Mouse (Mus musculus) left cerebral cortex, adult 8-10 months (tissue): ENCODE measurements around the gene Spef1. TPM values are rescaled to one million over a fixed set of nuclear protein-coding genes. Genes with fewer than 3 reads are reported as not detected.

Experiments used
- DNase-seq, 2 experiments: peaks; one replicate each; pipeline ENCODE4 v3.0.0; 2022; ENCODE audit warnings: low spot score in 2 of 2
- total RNA-seq, 4 experiments: library from RNA; stranded (reverse); gene quantifications; 2 replicates each; pipeline ENCODE4 v1.2.4; 2022

The Spef1 gene
- total RNA-seq, 4 experiments from 2014 or later = 7.4 to 8.3 (median 8.1) TPM

DNA sequence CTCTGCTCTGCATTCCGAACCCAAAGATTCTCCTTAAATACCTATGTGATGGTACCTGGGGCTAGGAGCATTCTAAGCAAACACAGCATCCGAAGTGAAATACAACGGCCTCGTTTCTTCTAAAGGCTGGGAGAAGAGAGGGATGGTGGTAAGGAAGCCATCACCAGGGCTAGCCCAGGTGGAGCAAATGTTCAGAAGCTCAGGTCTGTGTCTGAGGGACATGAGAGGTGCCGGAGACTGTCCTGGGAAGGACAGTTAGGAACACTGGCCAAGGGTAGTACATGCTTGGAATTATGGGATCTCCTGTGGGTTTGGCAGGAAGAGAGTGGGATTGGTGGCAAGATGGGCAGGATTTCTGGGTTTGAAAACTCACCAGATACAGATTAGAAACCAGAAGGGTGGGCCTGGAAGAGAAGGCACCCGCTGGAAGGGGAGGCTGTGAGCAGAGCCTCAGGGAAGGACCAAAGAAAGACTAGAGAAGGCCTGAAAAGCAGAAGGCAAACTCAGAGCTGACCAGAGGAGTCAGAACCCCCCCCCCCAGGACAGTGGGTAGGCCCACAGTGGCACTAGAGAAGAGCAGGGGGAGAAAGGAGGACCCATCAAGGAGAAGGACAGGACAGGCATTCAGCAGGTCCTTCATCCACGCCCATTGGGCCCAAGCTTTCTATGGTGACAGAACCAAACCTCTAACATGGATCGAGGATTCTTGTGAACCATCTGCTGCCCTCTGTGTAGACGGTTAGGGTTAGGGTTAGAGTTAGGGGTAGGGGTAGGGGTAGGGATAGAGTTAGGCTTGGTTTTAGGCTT, 61.7 kb downstream of the Spef1 start:
- no peak for DNase-seq

- no peak for DNase-seq
These were observed 62.9 kb downstream of the Spef1 start for GRCm38 (mm10) chr2:131124166-131124565.

Other genes starting within 250 kb of the Spef1 start
- 10 to 100 TPM; 52.6 to 58.6 (median 55.9) TPM for gene Gfra4, start 144.2 kb downstream of the Spef1 start, total RNA-seq
- gene Adam33, start 123.5 kb downstream of the Spef1 start, total RNA-seq = 1 to 10 TPM; 7.0 to 9.8 (median 9.0) TPM
- gene Siglec1, start 100.5 kb downstream of the Spef1 start, total RNA-seq = under 1 TPM; 0.46 to 0.65 (median 0.64) TPM
- 1 to 10 TPM; 5.9 to 8.9 (median 8.3) TPM for gene Hspa12b, start 60.0 kb downstream of the Spef1 start, total RNA-seq
- gene Gm11037, start 53.8 kb downstream of the Spef1 start, total RNA-seq = not detected
- 10 to 100 TPM; 84.5 to 96.9 (median 92.6) TPM for gene 1700037H04Rik, start 27.2 kb downstream of the Spef1 start, total RNA-seq
- gene Cenpb, start 7.2 kb downstream of the Spef1 start, total RNA-seq = 10 to 100 TPM; 73.8 to 80.9 (median 75.8) TPM
- 10 to 100 TPM; 18.3 to 21.9 (median 19.1) TPM for gene Cdc25b, start 333 bp downstream of the Spef1 start, total RNA-seq
- gene Ap5s1, start 19.8 kb upstream of the Spef1 start, total RNA-seq = 10 to 100 TPM; 23.9 to 28.5 (median 26.2) TPM
- 1 to 10 TPM; 6.9 to 8.6 (median 7.3) TPM for gene Mavs, start 46.8 kb upstream of the Spef1 start, total RNA-seq
- 10 to 100 TPM; 63.3 to 71.3 (median 69.9) TPM for gene Pank2, start 75.2 kb upstream of the Spef1 start, total RNA-seq
- 10 to 100 TPM; 31.3 to 39.5 (median 34.0) TPM for gene Rnf24, start 165.6 kb upstream of the Spef1 start, total RNA-seq